ENCODE assay signal across 11 mouse cellular contexts in genomic region chr1:89673071-89673470, GRCm38 (mm10).
"Had no signal": no experiment of that assay in that cellular context is flagged by ENCODE, and none has a peak within 500 bp of the region (broad histone marks: within the 10 kb centered on the region; RNA-seq: fewer than 3 reads in every experiment).

No protein-coding gene starts in this region.

- H3K9ac ChIP-seq: intestine, embryonic 15.5 days; kidney, embryonic 15.5 days; liver, embryonic 15.5 days; midbrain, embryonic 15.5 days; stomach, embryonic 15.5 days had no signal

- DNase-seq: kidney, postnatal 14 days; left cerebral cortex, postnatal 4 days; lung, adult 2 months; thymus, postnatal 4 days had no signal

- ATAC-seq: intestine, embryonic 15.5 days; midbrain, embryonic 15.5 days had no signal

- H3K27ac ChIP-seq: intestine, embryonic 15.5 days; kidney, embryonic 15.5 days; liver, embryonic 15.5 days; midbrain, embryonic 10.5 days; midbrain, embryonic 15.5 days; stomach, embryonic 15.5 days had no signal

- H3K27me3 ChIP-seq: intestine, embryonic 15.5 days; kidney, embryonic 15.5 days; liver, embryonic 15.5 days; midbrain, embryonic 15.5 days; stomach, embryonic 15.5 days had no signal

- H3K4me1 ChIP-seq: intestine, embryonic 15.5 days; kidney, embryonic 15.5 days; liver, embryonic 15.5 days; stomach, embryonic 15.5 days had no signal

- H3K9me3 ChIP-seq: intestine, embryonic 15.5 days; kidney, embryonic 15.5 days; liver, embryonic 15.5 days; midbrain, embryonic 10.5 days; midbrain, embryonic 15.5 days; stomach, embryonic 15.5 days had no signal

- H3K4me2 ChIP-seq: intestine, embryonic 15.5 days; kidney, embryonic 15.5 days; liver, embryonic 11.5 days; liver, embryonic 15.5 days; midbrain, embryonic 15.5 days; stomach, embryonic 15.5 days had no signal

- H3K4me3 ChIP-seq: intestine, embryonic 15.5 days; kidney, embryonic 15.5 days; liver, embryonic 15.5 days; midbrain, embryonic 10.5 days; midbrain, embryonic 15.5 days; stomach, embryonic 15.5 days had no signal
